Mouse (Mus musculus): ENCODE results near the gene Rusc1. TPM values are rescaled to one million over a fixed set of nuclear protein-coding genes. Genes with fewer than 3 reads are reported as not detected.

Rusc1 gene
- polyA plus RNA-seq, 1 experiment, result not detected

GRCm38 (mm10) chr3:89124241-89124640, 31.1 kb upstream of the Rusc1 start:
- WGBS, result 64% methylated on average over 3 of the region's 3 CpGs
- TF ChIP-seq POLR2A (IDR thresholded peaks at IDR 0.05; ENCODE audit: insufficient read depth, low read depth, low read length) (no peak), CTCF (IDR thresholded peaks at IDR 0.05; ENCODE audit: insufficient read depth, low read depth, low read length) (no peak)
- Histone ChIP-seq H3K4me1 (ENCODE audit: control insufficient read depth, insufficient read depth, low read length) (no peaks in the 10 kb centered on the region), H3K4me3 (ENCODE audit: insufficient read depth, low read depth, low read length) (no peak overlapping the region), H3K27ac (ENCODE audit: insufficient read depth, low read depth, low read length) (no peak overlapping the region)

DNA sequence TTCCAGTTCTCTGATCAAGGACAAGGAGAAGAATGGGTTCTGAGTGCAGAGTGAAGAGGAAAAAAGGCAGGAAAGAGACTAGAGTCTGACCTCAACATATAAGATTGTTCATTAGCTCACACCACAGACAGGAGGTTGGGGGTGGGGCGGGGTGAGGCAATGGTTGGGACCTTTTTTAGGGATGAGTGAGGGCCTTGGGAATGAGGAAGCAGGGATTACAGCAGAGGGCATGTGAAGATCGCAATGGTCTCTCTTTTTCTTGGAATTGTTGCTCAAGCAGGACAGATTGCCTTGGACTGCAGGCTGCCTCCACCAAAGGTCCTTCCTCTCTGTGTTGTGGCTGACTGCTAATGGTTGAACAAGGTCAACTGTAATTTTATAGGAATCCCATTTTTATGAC, 30.2 kb upstream of the Rusc1 start:
- no peaks in the 10 kb centered on the region for H3K4me1 ChIP-seq (ENCODE audit: control insufficient read depth, insufficient read depth, low read length)
- TF ChIP-seq POLR2A (IDR thresholded peaks at IDR 0.05; ENCODE audit: insufficient read depth, low read depth, low read length) (no peak), CTCF (IDR thresholded peaks at IDR 0.05; ENCODE audit: insufficient read depth, low read depth, low read length) (no peak)
- H3K27ac ChIP-seq (ENCODE audit: insufficient read depth, low read depth, low read length), result no peak overlapping the region
- 81% methylated on average over 2 of the region's 2 CpGs for WGBS
- no peak overlapping the region for H3K4me3 ChIP-seq (ENCODE audit: insufficient read depth, low read depth, low read length)

DNA sequence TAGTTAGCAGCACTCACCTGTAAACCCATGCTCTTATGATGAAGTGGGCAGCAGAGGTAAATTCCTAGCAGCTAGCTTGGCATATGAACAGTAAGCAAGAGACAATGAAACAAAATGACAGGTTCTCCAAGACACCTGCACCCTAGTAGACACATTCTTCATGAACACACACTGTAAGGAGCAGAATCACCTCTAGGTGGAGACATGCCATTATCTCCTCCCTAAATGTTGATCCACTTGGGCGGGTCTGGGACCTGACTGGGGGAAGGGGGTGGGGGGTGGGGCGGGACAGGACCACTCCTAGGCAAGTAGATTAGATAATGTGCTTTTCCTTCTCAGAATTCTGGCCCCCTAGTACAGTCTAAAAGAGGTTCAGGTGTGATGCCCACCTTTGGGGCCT, 22.4 kb upstream of the Rusc1 start:
- H3K27ac ChIP-seq (ENCODE audit: insufficient read depth, low read depth, low read length), result no peak overlapping the region
- no peak overlapping the region for H3K4me3 ChIP-seq (ENCODE audit: insufficient read depth, low read depth, low read length)
- TF ChIP-seq POLR2A (IDR thresholded peaks at IDR 0.05; ENCODE audit: insufficient read depth, low read depth, low read length), result no peak
- TF ChIP-seq CTCF (IDR thresholded peaks at IDR 0.05; ENCODE audit: insufficient read depth, low read depth, low read length), result no peak
- no peaks in the 10 kb centered on the region for H3K4me1 ChIP-seq (ENCODE audit: control insufficient read depth, insufficient read depth, low read length)
- 13% methylated on average over 2 of the region's 2 CpGs for WGBS

GRCm38 (mm10) chr3:89113058-89113457, 19.9 kb upstream of the Rusc1 start:
- no peak overlapping the region for H3K27ac ChIP-seq (ENCODE audit: insufficient read depth, low read depth, low read length)
- H3K4me3 ChIP-seq (ENCODE audit: insufficient read depth, low read depth, low read length), result no peak overlapping the region
- no peaks in the 10 kb centered on the region for H3K4me1 ChIP-seq (ENCODE audit: control insufficient read depth, insufficient read depth, low read length)
- no peak for TF ChIP-seq POLR2A (IDR thresholded peaks at IDR 0.05; ENCODE audit: insufficient read depth, low read depth, low read length)
- TF ChIP-seq CTCF (IDR thresholded peaks at IDR 0.05; ENCODE audit: insufficient read depth, low read depth, low read length), result no peak
- 93% methylated on average over 4 of the region's 4 CpGs for WGBS

DNA sequence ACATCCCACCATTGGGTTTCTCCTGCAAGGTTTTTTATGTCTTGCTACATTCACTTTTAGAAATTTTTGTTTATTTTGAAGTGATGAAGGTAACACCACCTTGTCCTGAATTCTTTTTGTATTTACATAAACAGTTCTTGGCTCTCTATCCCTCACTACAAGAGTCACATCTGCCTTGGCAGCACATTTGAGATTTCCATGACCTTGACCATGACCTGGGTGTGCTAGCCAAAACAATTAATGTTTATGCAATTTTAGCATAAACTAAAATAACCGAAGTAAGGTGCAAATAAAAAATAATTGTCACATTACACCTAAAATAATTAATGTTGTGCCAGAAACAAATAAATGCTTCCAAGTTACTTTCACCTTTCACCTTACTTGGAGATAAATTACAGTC, 15.0 kb upstream of the Rusc1 start:
- TF ChIP-seq POLR2A (IDR thresholded peaks at IDR 0.05; ENCODE audit: insufficient read depth, low read depth, low read length) (no peak), CTCF (IDR thresholded peaks at IDR 0.05; ENCODE audit: insufficient read depth, low read depth, low read length) (no peak)
- Histone ChIP-seq H3K4me1 (ENCODE audit: control insufficient read depth, insufficient read depth, low read length) (no peaks in the 10 kb centered on the region), H3K27ac (ENCODE audit: insufficient read depth, low read depth, low read length) (no peak overlapping the region), H3K4me3 (ENCODE audit: insufficient read depth, low read depth, low read length) (no peak overlapping the region)
- WGBS, result 65% methylated on average over 1 of the region's 1 CpGs

DNA sequence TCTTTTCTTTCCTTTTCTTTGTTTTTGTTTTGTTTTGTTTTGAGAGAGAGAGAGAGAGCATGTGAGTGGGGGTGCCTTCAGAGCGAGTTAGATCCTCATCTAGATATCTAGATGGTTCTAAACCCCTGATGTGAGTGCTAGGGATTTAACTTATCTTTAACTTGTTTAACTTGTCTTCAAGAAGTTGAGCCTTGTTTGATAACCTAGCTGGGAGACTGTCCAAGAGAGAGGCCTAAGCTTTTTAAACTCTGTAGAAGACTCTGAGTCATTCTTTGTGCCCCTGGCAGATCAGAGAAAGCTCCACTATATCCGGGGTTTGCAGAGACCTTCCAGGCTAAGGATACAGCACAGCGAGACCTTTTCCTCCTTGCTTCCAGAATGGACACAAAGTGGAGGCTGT, 14.4 kb upstream of the Rusc1 start:
- TF ChIP-seq CTCF (IDR thresholded peaks at IDR 0.05; ENCODE audit: insufficient read depth, low read depth, low read length) (no peak), POLR2A (IDR thresholded peaks at IDR 0.05; ENCODE audit: insufficient read depth, low read depth, low read length) (no peak)
- WGBS, result 65% methylated on average over 3 of the region's 3 CpGs
- Histone ChIP-seq H3K4me3 (ENCODE audit: insufficient read depth, low read depth, low read length) (no peak overlapping the region), H3K27ac (ENCODE audit: insufficient read depth, low read depth, low read length) (no peak overlapping the region), H3K4me1 (ENCODE audit: control insufficient read depth, insufficient read depth, low read length) (no peaks in the 10 kb centered on the region)

DNA sequence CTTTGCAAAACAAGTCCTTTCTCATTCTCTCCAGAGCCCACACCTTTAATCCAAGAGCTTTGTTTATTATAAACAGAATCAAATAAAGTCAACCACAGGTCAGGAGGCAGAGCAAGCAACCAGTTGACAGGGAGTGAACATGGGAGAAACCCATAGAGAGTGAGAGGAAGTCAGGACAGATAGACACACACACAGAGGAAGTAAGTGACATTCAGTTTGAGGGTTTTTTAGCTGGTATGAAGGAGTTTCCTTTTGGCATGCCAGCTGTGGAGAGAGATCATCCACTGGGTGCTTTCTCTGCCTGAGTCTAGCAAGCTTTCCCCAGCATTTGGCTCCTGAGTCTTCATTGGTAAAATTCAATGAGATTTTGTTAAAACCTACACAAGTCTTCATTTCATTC, 13.8 kb upstream of the Rusc1 start:
- H3K4me1 ChIP-seq (ENCODE audit: control insufficient read depth, insufficient read depth, low read length), result no peaks in the 10 kb centered on the region
- no peak for TF ChIP-seq CTCF (IDR thresholded peaks at IDR 0.05; ENCODE audit: insufficient read depth, low read depth, low read length)
- no peak for TF ChIP-seq POLR2A (IDR thresholded peaks at IDR 0.05; ENCODE audit: insufficient read depth, low read depth, low read length)
- H3K27ac ChIP-seq (ENCODE audit: insufficient read depth, low read depth, low read length), result no peak overlapping the region
- no peak overlapping the region for H3K4me3 ChIP-seq (ENCODE audit: insufficient read depth, low read depth, low read length)

GRCm38 (mm10) chr3:89103291-89103595, 10.1 kb upstream of the Rusc1 start:
- WGBS, result 80% methylated on average over 4 of the region's 4 CpGs
- no peak overlapping the region for H3K27ac ChIP-seq (ENCODE audit: insufficient read depth, low read depth, low read length)
- peaks cover 7% of the 10 kb centered on the region for H3K4me1 ChIP-seq (ENCODE audit: control insufficient read depth, insufficient read depth, low read length)
- H3K4me3 ChIP-seq (ENCODE audit: insufficient read depth, low read depth, low read length), result no peak overlapping the region
- no peak for TF ChIP-seq POLR2A (IDR thresholded peaks at IDR 0.05; ENCODE audit: insufficient read depth, low read depth, low read length)
- no peak for TF ChIP-seq CTCF (IDR thresholded peaks at IDR 0.05; ENCODE audit: insufficient read depth, low read depth, low read length)

DNA sequence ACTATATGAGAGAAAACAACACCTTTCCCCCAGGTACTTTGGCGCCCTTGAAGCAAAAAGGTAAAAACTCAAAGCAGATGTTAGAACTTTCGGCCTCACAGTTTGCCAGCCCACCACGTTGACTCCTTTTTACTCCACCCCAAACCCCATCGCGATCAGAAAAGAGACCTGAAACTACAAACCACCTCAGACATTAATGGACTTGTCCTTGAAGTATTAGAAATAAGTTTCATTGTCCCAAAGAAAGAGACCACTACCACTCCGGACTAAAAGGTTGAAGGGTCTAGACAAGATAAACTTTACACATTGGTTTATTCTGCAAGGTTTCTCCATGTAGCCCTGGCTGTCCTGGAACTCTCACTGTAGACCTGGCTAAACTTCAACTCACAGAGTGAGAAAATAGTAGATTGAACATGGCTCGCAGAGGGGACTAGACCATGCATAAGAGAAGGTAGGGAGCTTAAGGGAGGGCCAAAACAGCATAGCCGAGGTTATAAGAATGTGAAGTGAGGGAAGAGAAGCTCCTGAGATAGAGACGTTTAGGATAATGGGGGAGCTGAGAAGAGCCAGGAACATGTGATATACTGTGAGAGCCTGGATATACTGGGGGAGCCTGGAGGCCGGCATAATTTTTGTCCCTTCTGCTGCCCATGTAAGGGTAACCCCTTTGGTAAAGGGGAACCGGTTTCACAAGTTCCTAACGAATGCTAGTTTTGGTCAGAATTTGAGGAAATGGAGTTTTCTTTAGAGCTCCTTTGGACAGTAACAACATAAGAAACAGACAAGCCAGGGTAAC, 9.6 kb upstream of the Rusc1 start:
- Histone ChIP-seq H3K4me1 (ENCODE audit: control insufficient read depth, insufficient read depth, low read length) (peaks cover 7% of the 10 kb centered on the region), H3K4me3 (ENCODE audit: insufficient read depth, low read depth, low read length) (no peak overlapping the region), H3K27ac (ENCODE audit: insufficient read depth, low read depth, low read length) (no peak overlapping the region)
- TF ChIP-seq CTCF (IDR thresholded peaks at IDR 0.05; ENCODE audit: insufficient read depth, low read depth, low read length) (no peak), POLR2A (IDR thresholded peaks at IDR 0.05; ENCODE audit: insufficient read depth, low read depth, low read length) (no peak)
- 59% methylated on average over 12 of the region's 12 CpGs for WGBS

Measured in olfactory bulb, adult 2 months (tissue).